Mouse (Mus musculus) cerebellum, postnatal 10 days (tissue): ENCODE results near the gene Pla2g2d.
"Not testable (repeated sequence)": the region's sequence is repeated elsewhere in the genome, so short reads cannot be mapped to it uniquely, and the experiment has no call there.

Source experiments
- DNase-seq, 2 experiments: peaks; one replicate each; pipeline ENCODE4 v3.0.0; 2021; ENCODE audit warnings: mixed read lengths in 2 of 2

The Pla2g2d gene

DNA sequence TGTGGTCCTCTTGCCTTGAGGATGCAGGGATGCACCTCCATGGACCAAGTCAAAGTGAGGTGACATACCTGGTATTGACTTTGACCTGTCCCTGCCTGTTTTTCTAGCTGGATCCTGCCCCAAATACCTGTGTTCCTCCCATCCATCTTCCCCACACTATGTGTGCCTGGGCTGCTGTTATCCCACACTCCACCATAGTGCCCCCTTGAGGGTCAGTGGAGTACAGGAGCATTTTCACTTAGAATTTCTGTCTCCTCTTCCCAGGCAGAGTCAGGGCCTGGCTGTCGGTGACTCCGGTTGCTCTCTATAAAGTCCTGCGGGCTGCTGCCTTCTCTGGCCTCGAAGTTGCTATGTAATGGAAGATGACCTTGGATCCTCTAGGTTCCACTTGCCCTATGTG lies 10.2 kb downstream of the Pla2g2d start:
- no peak for DNase-seq

GRCm38 (mm10) chr4:138786141-138786540 lies 10.6 kb downstream of the Pla2g2d start:
- no peak for DNase-seq

DNA sequence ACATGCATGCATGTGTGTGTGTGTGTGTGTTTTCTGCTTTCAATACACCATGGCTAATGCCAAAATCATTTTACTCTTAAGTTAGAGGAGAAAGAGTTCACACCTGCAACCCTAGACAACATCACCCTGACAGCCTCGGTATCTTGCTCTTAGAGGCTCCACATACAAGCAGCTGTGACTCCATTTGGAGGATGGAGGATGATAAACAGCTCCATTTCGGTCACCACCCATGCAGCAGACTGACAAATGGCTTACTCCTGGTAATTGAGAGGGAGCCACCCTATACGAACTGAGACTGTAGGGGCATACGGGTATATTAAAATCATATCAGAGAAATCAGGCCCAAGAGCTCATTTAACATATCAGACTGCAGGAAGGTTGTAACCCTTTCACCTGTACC lies 12.8 kb downstream of the Pla2g2d start:
- DNase-seq: no peak

- no peak for DNase-seq
Observed at GRCm38 (mm10) chr4:138791452-138791851, 15.9 kb downstream of the Pla2g2d start.

GRCm38 (mm10) chr4:138792599-138792998 lies 17.1 kb downstream of the Pla2g2d start:
- DNase-seq: no peak

- DNase-seq: peak; percentile 69 to 74
Observed at GRCm38 (mm10) chr4:138793276-138793675, 17.7 kb downstream of the Pla2g2d start.

DNA sequence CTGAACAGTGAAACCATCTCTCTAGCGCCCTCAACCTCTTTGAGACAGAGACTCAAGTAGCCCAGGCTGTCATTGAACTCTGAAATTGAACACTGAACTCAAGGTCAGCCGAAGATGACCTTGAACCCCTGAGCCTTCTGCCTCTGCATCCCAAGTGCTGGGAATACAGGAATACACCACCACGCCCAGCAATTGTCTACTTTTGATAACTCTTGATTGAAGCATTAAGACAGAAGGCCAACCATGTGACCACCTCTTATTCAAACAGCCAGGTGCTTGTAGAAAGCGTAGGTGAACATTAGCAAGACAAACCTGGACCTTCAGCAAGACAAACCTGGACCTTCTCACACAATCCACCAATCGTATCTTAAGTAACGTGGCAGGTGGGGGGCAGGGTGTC lies 18.8 kb downstream of the Pla2g2d start:
- DNase-seq: no peak

DNA sequence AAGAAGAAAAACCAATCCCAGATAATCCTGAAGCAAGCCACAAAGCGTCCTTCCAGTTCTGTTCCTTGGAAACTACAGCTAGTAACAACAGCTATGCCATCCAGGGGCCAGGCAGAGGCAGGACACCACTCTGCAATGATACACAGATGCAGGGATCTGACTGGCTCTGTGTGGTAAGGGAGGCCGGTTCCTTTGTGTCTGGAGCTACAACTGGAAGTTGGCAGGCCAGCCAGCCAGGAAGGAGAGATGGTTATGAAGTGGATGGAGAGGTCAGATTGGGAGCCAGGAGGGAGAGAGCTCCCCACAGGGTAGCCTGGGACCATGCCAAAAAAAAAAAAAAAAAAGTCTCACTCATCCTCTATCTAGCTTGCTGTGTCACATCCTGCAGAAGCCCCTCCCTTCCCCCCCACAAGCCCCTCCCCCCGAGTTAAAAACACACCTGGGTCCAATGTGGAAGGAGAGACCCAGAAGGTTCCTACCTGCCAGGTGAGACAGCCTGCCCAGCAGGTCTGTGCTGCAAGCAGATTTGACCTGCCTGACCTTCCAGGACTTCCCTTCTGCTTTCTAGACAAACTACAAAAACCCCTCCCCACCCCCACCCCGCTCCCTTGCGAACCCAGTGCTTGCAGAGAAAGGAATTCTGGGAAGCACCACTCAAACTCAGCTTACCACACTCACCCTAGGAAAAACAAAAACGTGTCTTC lies 21.1 kb downstream of the Pla2g2d start:
- peak in 1 of 2 experiments; percentile 23 for DNase-seq

- DNase-seq: no peak
Observed at GRCm38 (mm10) chr4:138797217-138797570, 21.7 kb downstream of the Pla2g2d start.

- DNase-seq: peak; percentile 53 to 65
Observed at GRCm38 (mm10) chr4:138800134-138800744, 24.7 kb downstream of the Pla2g2d start.

GRCm38 (mm10) chr4:138801631-138802030 lies 26.1 kb downstream of the Pla2g2d start:
- no peak for DNase-seq

DNA sequence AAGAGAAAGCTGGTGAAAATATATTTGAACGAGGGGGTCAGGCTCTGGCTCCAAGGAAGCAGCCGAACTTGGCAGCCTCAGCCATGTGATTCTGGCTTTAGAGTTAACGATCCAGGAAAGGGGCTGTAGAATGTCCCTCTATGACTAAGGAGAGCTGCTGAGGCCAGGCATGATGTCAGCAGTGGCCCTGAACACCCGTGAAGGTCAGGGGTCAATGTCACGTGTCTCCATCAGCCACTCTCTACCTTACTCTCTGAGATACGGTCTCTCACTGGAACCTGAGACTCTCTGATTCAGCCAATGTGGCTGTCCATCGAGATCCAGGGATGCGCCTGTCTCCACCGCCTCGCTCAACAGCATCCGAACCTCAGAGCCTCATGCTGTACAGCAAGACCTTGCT lies 27.4 kb downstream of the Pla2g2d start:
- no peak for DNase-seq

DNA sequence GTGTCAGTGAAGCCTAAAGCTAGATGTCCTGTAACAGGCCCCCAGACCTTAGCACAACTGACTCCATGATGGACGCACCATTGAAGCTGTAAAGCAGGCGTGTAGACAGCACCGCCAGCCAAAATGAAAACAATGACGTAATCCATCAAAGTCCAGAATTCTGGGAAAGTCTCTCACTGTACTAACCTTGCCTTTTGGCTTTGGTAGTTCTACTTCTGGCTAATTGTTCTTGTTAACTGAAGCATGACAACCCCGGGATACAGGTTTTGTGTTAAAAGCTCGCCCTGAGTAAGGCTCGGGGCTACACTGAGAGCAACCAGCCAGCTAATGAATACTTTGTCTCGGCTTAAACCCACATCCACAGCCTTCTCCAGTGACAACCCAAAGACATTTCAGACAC lies 29.7 kb downstream of the Pla2g2d start:
- DNase-seq: no peak

DNA sequence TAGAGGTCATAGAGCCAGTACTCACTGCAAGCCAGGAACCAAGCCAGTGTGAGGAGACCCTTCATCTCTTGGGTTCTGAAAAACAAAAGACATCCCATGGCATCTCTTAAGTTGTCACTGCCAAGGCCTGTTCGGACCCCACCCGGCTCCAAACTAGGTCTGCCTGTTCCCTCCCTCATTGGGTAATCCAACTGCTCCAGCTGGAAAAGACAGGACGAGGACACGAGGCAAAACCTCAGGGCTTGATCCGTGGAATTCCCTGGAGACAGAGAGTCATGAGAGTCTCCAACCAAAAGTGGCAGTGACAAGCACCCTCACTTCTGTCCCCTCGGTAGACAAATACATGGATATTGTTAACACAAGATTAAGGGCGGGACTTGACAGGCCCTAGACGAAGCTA lies 30.6 kb downstream of the Pla2g2d start:
- DNase-seq: no peak

DNA sequence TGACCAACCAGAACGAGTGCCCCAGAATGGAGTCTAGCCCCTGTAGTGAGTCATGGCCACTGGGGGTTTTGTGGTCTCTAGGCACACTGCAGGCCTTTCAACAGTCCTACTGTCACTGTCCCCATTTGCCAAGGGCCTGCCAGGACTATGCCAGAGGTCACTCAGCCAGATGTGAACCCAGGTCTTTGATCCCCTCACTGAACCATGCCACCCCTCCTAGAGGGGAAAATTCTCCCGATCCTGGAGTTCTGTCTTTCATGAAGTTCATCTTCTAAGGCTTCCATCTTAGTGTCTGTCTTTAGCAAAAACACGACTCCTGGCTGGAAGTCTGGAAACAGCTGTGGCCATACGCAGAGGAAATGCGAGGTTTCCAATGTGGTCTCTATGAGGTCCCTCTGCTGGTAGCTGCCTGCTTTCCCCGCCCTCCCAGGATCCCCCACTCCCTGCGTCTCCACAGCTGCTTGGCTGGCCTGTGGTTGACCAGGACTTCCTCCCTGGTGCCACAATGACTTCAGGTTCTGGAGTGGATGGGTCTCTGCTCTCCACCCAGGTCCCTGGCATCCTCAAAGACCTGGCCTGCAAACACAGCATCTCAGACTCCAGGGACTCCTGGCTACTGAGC lies 31.5 kb downstream of the Pla2g2d start:
- DNase-seq: no peak

- no peak for DNase-seq
Observed at GRCm38 (mm10) chr4:138816166-138816565, 40.6 kb downstream of the Pla2g2d start.

DNA sequence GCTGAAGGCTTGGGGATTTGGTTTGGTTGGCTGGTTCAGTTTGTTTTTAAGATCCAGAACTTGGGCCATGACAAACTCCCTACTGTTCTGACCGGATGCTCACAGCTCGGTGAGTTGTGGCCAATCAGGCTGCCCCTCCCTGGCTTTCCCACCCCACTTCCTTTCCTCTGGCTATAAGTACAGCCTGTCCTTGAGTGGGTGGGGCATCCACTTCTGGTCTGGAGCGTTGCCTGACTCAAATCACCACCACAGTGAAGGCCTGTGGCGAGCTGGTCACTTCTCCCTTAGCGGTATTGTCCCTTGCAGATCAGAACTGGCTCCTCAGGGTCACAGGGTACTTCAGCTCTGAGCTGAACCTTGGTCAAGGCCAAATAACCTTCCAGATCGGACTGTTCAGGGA lies 42.2 kb downstream of the Pla2g2d start:
- DNase-seq: no peak

- peak; percentile 51 to 67 for DNase-seq
Observed at GRCm38 (mm10) chr4:138819101-138819500, 43.6 kb downstream of the Pla2g2d start.

DNA sequence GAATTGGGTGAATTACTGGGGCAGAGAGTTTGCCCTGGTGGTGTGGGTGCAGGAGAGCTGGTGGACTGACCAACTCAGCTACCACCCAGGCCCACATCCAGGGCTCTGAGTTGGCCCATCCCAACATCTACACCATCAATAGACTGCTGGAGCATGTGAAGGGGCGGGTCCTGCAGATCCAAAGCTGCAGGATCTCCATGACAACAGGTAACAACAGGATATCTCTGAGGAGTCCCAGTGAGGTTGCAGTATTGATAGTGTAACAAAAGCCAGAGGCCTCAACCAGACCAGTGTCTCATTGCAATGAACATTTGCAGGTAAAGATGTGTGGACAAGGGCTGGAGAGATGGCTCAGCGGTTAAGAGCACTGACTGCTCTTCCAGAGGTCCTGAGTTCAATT lies 45.5 kb downstream of the Pla2g2d start:
- DNase-seq: no peak

- not testable (repeated sequence) for DNase-seq
Observed at GRCm38 (mm10) chr4:138824161-138824560, 48.6 kb downstream of the Pla2g2d start.

- peak; percentile 46 for DNase-seq
Observed at GRCm38 (mm10) chr4:138824660-138825059, 49.1 kb downstream of the Pla2g2d start.

DNA sequence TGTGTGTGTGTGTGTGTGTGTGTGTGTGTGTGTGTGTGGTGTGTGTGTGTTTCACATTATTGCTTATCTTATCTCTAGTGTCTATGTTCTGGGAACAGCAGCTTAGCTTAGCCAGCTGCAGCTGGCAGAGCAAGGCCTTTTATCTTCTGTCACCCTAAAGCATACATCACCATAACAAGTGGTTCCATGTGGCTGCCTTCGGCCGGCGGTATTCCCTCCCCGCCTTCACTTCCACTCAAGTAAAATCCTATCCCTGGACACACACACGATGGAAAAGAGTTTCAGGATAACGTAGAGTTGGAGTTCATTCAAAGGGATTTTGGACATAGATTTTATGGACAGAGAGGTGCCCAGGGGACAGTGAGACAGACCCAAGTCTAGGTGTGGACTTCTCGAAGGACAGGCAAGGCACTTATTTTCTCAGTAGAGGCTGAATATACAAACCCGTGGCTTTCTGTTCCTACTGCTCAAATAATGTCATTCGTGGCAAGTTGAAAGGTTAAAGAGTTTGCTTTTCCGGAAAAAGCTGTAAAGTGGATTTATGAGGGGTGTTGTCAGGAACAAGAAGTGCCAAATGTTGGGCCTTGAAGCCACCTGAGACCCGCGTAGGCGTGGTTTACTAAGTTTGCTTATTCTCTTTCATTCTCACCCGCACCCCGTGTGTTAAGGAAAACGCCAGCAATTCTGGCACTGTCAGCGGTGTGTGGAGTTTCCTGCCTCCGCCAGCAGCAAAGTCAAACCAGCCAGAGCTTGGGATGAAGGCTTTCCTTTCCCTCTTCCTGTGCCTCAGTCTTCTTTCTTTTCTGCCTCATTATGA lies 50.4 kb downstream of the Pla2g2d start:
- no peak for DNase-seq

DNA sequence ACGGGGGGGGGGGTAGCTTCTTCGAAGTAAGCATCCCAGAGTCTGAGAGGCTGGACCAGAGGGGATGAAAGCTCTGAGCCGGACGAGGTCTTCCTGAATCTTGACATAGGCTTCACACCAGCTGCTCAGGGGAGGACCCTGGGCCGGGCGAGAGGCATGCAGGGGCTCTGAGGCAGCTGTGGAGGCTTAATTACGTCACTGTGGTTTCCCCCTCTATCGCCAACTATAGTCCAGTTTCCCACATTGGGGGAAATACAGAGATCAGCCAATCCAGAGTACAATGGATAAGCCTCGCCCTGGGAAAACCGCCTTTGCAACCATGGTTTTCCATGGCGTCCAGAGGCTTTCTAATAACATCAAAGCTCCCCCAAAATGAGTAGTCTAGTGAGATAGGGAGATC lies 51.6 kb downstream of the Pla2g2d start:
- no peak for DNase-seq
